Mouse (Mus musculus): Measurements from ENCODE around the gene Mettl15.

Mettl15 gene

GRCm38 (mm10) chr2:109182993-109183392, 97.6 kb downstream of the Mettl15 start:
- no peak for DNase-seq (ENCODE audit: extremely low spot score, low read depth, low spot score)

GRCm38 (mm10) chr2:109158509-109158908, 122.0 kb downstream of the Mettl15 start:
- DNase-seq (ENCODE audit: extremely low spot score, low read depth, low spot score), result no peak

- no peak for DNase-seq (ENCODE audit: extremely low spot score, low read depth, low spot score)
Observed at GRCm38 (mm10) chr2:109156131-109156530, 124.4 kb downstream of the Mettl15 start.

- DNase-seq (ENCODE audit: extremely low spot score, low read depth, low spot score), result no peak
Observed at GRCm38 (mm10) chr2:109153402-109154050, 127.0 kb downstream of the Mettl15 start.

- DNase-seq (ENCODE audit: extremely low spot score, low read depth, low spot score), result no peak
Observed at GRCm38 (mm10) chr2:109147292-109147691, 133.3 kb downstream of the Mettl15 start.

GRCm38 (mm10) chr2:109144410-109144809, 136.1 kb downstream of the Mettl15 start:
- DNase-seq (ENCODE audit: extremely low spot score, low read depth, low spot score), result no peak

GRCm38 (mm10) chr2:109140330-109140729, 140.2 kb downstream of the Mettl15 start:
- DNase-seq (ENCODE audit: extremely low spot score, low read depth, low spot score), result no peak

- no peak for DNase-seq (ENCODE audit: extremely low spot score, low read depth, low spot score)
Observed at GRCm38 (mm10) chr2:109137276-109137675, 143.3 kb downstream of the Mettl15 start.

GRCm38 (mm10) chr2:109130718-109131117, 149.8 kb downstream of the Mettl15 start:
- no peak for DNase-seq (ENCODE audit: extremely low spot score, low read depth, low spot score)

- no peak for DNase-seq (ENCODE audit: extremely low spot score, low read depth, low spot score)
Observed at GRCm38 (mm10) chr2:109129921-109130320, 150.6 kb downstream of the Mettl15 start.

- DNase-seq (ENCODE audit: extremely low spot score, low read depth, low spot score), result no peak
Observed at GRCm38 (mm10) chr2:109105773-109106484, 174.6 kb downstream of the Mettl15 start.

- no peak for DNase-seq (ENCODE audit: extremely low spot score, low read depth, low spot score)
Observed at GRCm38 (mm10) chr2:109049686-109050085, 230.9 kb downstream of the Mettl15 start.
